Mouse (Mus musculus) heart, postnatal 0 days (tissue): ENCODE results near the gene Wipf2.

Experiments
- CTCF ChIP-seq: IDR thresholded peaks from 2 replicates; pipeline ENCODE4 v1.5.1; 2016; ENCODE audit warnings: antibody characterized with exemption, control low read depth, low read depth
- EP300 ChIP-seq: IDR thresholded peaks from 2 replicates; pipeline ENCODE4 v1.6.1; 2016; ENCODE audit warnings: antibody characterized with exemption, low read depth

- no peak for TF ChIP-seq CTCF
- no peak for TF ChIP-seq EP300
Observed at GRCm38 (mm10) chr11:98892426-98892825, 29.0 kb downstream of the Wipf2 start.
